Mouse (Mus musculus): Measurements from ENCODE around the gene Zmynd10.

The Zmynd10 gene

DNA sequence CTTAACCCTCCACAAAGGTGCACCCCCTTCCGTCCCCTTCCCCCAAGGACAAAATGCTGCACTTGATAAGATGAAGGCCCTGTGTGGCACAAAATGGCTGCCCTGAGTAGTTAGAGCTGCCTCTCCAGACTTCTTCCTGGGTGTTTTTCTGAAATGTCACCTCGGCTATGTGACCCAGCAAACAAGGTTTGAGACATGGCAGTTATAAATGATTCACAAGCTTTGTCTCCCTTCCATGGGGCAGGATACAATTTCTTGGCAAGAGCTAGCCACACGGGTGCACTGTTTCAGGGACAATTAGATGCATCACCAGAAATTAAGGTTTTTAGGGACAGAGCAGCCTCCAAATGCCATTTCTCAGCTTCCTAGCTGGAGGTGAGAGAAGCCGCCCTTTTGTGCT lies 6.7 kb upstream of the Zmynd10 start:
- DNase-seq (ENCODE audit: low read depth, low spot score) = no peak

DNA sequence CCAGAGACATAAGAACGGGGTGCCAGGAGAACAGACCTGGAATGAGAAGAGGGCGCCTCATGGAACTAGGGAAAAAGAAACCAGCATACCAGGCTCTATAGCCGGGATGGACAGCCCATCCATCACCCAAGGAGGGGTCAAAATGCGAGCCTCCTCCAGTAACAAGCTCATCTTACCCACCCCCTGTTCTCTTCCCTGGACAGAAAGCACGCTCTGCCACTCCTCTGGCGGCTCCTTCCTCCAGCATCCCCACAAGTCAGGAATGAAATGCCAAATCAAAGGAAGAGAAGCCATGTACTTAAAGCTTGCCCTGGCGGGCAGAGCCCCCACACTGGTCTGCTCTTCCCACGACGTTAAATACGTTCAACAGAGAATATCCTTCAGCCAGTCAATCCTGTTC lies 6.1 kb upstream of the Zmynd10 start:
- no peak for DNase-seq (ENCODE audit: low read depth, low spot score)

DNA sequence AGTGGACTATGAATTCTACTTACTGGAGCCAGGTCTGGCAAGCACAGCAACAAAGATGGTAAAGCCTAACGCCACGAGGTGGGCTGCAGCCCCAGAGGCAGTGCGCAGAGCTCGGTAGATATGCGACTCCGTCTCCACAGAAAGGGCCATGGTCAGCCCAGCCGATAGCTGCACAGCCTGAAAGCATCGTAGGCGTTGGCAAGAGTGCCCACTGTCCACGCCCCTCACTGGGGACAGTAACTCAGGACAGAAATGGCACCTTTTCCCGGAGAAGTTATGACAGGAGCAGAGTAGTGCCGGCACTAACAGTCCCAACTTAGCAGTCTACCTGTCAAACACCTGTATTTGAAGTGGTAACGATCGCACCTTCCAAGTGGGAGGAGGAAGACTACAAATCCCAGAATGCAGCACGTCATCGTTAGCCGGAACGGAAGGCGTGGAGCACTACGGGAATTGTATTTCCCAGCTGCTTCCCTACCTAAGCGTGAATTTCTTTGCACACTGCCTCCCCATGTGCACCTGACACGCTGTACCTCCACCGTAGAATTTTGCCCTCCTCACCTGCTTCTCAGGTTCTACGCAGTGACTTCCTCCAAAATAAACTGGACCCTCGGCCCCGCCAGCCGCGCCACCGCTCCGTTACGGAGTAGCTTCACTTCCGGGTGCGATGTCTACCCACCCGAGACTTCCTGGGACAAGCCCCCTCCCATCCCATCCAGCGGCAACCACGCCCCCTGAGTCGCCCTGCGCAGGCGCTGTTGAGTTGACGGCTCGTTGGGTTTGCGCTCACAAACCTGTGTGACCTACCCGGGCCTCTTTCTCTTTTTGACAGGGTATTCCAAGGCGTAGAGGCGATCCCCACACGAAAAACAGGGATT lies 5.4 kb upstream of the Zmynd10 start, which contains the start of the genes Cyb561d2 and Nprl2:
Gene Cyb561d2 (minus strand): TSS at position 720 of the 878 bp plus-strand sequence.
Gene Nprl2 (plus strand): TSS at position 753 of the 878 bp plus-strand sequence.
- peak; percentile 87 for DNase-seq (ENCODE audit: low read depth, low spot score)

GRCm38 (mm10) chr9:107542352-107542686 lies 4.8 kb upstream of the Zmynd10 start:
- no peak for DNase-seq (ENCODE audit: low read depth, low spot score)

GRCm38 (mm10) chr9:107542721-107543120 lies 4.4 kb upstream of the Zmynd10 start:
- no peak for DNase-seq (ENCODE audit: low read depth, low spot score)

- no peak for DNase-seq (ENCODE audit: low read depth, low spot score)
Measured at GRCm38 (mm10) chr9:107543299-107543698, 3.8 kb upstream of the Zmynd10 start.

GRCm38 (mm10) chr9:107544196-107544700 lies 2.9 kb upstream of the Zmynd10 start:
- no peak for DNase-seq (ENCODE audit: low read depth, low spot score)

GRCm38 (mm10) chr9:107544729-107545128 lies 2.4 kb upstream of the Zmynd10 start:
- DNase-seq (ENCODE audit: low read depth, low spot score) = no peak

- DNase-seq (ENCODE audit: low read depth, low spot score) = no peak
Measured at GRCm38 (mm10) chr9:107545199-107545598, 1.9 kb upstream of the Zmynd10 start.

DNA sequence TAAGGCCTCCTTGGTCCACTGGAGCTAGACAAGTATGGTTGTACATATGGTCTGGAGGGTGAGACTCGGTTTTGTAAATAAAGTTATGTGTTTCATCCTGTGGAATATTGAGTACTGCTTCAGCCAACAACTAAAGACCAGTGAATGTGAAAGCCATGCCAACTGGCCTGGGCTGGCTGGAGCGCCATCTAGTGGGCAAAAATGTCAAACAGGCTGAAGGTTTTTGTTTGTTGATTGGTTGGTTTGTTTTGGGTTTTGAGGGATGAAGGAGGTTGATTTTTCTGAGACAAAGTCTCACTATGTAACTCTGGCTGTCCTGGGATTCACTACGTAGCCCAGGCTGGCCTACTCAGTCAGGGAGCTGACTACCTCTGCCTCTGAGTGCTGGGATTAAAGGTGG lies 1.5 kb upstream of the Zmynd10 start:
- DNase-seq (ENCODE audit: low read depth, low spot score) = no peak

DNA sequence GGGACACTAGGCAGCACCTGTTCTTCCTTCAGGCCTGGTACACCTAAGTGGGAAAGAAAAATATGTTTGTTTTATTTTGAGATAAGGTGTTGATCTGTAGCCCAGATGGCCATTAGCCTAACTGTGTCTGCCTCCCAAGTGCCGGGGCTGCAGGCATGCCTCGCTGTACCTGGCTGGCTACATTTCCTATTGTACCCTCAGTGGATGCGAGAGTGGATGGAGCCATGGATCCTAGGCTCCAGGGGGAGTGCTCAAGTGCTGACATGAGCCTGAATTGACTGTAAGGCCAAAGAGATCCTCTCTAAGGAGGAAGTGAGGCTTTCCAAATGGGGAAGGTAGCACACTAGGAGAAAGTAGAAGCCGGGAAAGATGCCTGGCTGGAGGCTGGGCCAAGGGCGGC lies 859 bp downstream of the Zmynd10 start:
- DNase-seq (ENCODE audit: low read depth, low spot score) = no peak

DNA sequence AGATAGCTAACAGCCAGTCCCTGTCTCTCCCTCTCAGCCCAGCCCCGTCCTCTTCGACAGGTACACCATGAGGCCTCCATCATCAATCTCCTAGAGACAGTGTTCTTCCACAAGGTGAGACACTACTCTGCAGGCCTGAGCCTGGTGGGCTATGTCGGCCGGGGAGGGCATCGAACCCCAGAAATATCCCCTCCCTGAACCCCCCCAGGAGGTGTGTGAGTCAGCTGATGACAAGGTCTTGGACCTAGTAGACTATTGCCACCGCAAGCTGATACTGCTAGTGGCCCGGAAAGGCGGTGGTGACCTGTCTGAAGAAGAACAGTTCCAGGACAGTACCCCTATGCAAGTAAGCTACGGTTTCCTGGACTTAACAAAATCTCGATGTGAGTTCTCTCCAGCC lies 1.7 kb downstream of the Zmynd10 start:
- no peak for DNase-seq (ENCODE audit: low read depth, low spot score)

DNA sequence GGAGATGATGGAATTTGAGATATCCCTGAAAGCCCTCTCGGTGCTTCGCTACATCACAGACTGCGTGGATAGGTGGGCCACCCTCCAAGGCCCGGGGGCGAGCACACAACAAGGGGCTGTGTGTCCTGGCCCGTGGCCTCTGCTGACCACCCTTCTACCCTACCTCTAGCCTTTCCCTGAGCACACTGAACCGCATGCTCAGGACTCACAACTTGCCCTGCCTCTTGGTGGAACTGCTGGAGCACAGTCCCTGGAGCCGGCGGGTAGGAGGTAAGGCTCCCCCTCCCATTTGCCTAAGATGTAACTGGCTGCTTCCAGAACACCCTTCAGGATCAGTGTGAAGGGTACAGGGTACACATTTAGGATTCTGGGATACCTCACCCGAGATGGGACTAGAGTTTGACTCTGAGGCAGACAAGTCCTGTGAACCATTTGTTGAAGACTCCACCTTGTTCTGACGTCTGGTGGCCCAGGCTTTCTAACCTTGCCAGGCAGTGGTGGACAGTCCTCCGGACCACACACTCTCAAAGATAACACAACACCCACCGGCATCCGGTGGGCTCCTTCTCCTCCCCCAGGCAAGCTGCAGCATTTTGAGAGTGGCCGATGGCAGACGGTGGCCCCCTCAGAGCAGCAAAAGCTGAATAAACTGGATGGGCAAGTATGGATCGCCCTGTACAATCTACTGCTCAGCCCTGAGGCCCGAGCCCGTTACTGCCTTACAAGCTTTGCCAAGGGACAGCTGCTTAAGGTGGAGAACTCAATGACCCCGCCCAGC lies 2.4 kb downstream of the Zmynd10 start:
- no peak for DNase-seq (ENCODE audit: low read depth, low spot score)

DNA sequence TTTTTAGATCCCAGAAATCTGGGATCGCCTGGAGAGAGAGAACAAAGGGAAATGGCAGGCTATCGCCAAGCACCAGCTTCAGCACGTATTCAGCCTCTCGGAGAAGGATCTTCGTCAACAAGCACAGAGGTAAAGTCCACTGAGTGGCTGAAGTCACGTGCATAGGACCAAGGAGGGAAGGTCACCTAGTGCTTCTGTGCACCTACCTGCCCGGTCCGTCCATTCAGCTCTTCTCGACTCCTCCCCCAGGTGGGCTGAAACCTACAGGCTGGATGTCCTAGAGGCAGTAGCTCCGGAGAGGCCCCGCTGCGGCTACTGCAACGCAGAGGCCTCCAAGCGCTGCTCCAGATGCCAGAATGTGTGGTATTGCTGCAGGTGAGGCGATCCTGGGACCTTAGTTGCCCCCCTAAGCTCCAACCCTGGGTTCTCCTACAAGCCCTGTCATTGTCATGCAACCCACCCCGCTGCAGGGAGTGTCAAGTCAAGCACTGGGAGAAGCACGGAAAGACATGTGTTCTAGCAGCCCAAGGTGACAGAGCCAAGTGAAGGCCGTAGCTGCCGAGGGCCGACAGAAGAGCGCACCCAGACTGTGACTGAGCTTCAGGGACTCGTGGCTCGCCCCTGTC lies 3.5 kb downstream of the Zmynd10 start:
- DNase-seq (ENCODE audit: low read depth, low spot score) = no peak

GRCm38 (mm10) chr9:107551117-107551889 lies 4.2 kb downstream of the Zmynd10 start, which contains the start of gene Rassf1:
Gene Rassf1 (plus strand): TSS chr9:107551555.
- DNase-seq (ENCODE audit: low read depth, low spot score) = no peak

DNA sequence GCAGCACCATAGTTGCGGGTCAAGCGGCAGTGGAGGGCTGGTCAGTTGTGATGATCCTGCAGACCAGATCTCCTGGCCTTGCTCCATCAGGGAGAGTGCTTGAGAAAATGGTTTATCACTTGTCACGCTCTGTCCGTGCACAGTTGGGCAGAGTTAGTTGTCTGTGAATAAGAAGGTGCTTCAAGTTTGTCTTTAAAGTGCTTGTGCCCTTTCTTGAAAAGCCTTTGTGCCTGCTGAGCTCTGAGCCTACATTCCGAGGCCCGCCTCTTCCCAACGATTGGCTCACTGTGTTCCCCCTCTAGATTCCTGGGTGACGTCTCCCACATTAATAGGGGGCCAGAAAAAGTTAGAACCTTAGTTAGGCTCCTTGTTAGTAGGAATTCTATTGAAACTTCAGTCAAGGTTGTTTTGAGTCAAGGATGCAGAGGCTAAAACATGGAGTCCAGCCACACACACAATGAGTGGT lies 4.8 kb downstream of the Zmynd10 start:
- no peak for DNase-seq (ENCODE audit: low read depth, low spot score)

- DNase-seq (ENCODE audit: low read depth, low spot score) = no peak
Measured at GRCm38 (mm10) chr9:107552690-107553393, 5.7 kb downstream of the Zmynd10 start.

GRCm38 (mm10) chr9:107553541-107554318 lies 6.6 kb downstream of the Zmynd10 start:
- no peak for DNase-seq (ENCODE audit: low read depth, low spot score)

DNA sequence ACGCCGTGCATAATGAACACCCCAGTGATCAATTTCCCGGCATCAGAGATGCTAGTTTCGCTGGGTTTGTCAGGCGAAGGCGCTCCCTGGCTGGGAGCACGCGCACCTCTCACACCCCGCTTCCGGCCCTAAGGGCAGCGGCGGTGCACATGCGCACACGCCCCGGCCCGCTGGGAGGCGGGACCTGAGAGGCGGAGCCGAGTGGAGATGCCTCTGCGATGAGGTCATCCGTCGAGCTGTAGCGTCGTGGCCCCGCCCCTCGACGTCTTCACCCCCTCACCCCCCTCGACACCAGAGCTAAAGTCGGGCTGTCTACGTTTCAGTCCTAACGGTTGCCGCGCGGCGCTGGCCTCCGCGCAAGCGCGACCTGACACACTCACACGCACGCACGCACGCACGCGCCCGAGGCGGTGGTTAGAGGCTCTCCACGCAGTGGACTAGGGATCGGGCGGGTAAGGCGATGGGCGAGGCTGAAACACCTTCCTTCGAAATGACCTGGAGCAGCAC lies 7.3 kb downstream of the Zmynd10 start:
- peak; percentile 97 for DNase-seq (ENCODE audit: low read depth, low spot score)

Measured in brain, embryonic 18.5 days (tissue).